ENCODE assay signal across 21 mouse cellular contexts in genomic region chr16:22497976-22498375, GRCm38 (mm10). TPM values are rescaled to one million over a fixed set of nuclear protein-coding genes. Genes with fewer than 3 reads are reported as not detected.
DNase-seq lines count a peak whose midpoint lies in the region; ATAC-seq and TF ChIP-seq lines count a peak whose summit lies in the region.
"Had no signal": no experiment of that assay in that cellular context is flagged by ENCODE, and none has a peak within 500 bp of the region (broad histone marks: within the 10 kb centered on the region; RNA-seq: fewer than 3 reads in every experiment).

No protein-coding gene starts in this region.

- no peak overlapping the region for H3K4me2 ChIP-seq in midbrain, embryonic 11.5 days
- no peak overlapping the region for H3K4me2 ChIP-seq in kidney, embryonic 15.5 days
- H3K4me2 ChIP-seq: hindbrain, embryonic 15.5 days; neural tube, embryonic 13.5 days; stomach, embryonic 15.5 days had no signal

- no peak overlapping the region for H3K4me3 ChIP-seq in midbrain, embryonic 11.5 days (ENCODE audit: low read depth, low read length)
- no peak overlapping the region for H3K4me3 ChIP-seq in midbrain, embryonic 10.5 days
- H3K4me3 ChIP-seq in kidney, embryonic 15.5 days (replicated peaks): no peak overlapping the region
- no peak overlapping the region for H3K4me3 ChIP-seq in gastrocnemius, adult 2 months
- H3K4me3 ChIP-seq: embryonic facial prominence, embryonic 10.5 days; hindbrain, embryonic 15.5 days; left cerebral cortex, adult 2 months; limb, embryonic 10.5 days; neural tube, embryonic 13.5 days; stomach, embryonic 15.5 days had no signal

- intact Hi-C loops in gastrocnemius, adult 2 months (cut with DNase I): no loop called here

- H3K36me3 ChIP-seq in midbrain, embryonic 11.5 days (ENCODE audit: control insufficient read depth, insufficient read depth, low read length): no peaks in the 10 kb centered on the region
- H3K36me3 ChIP-seq in midbrain, embryonic 10.5 days: no peaks in the 10 kb centered on the region
- H3K36me3 ChIP-seq in kidney, embryonic 15.5 days: no peaks in the 10 kb centered on the region
- H3K36me3 ChIP-seq: embryonic facial prominence, embryonic 10.5 days; G1E; hindbrain, embryonic 15.5 days; limb, embryonic 10.5 days; neural tube, embryonic 13.5 days; stomach, embryonic 15.5 days had no signal

- no peaks in the 10 kb centered on the region for H3K9me3 ChIP-seq in midbrain, embryonic 11.5 days (ENCODE audit: control insufficient read depth, low read length)
- H3K9me3 ChIP-seq in midbrain, embryonic 10.5 days (replicated peaks): no peaks in the 10 kb centered on the region
- H3K9me3 ChIP-seq in kidney, embryonic 15.5 days (replicated peaks): no peaks in the 10 kb centered on the region
- H3K9me3 ChIP-seq: embryonic facial prominence, embryonic 10.5 days; G1E; hindbrain, embryonic 15.5 days; limb, embryonic 10.5 days; neural tube, embryonic 13.5 days; stomach, embryonic 15.5 days had no signal

- H3K9ac ChIP-seq in midbrain, embryonic 11.5 days (ENCODE audit: low read length): no peak overlapping the region
- no peak overlapping the region for H3K9ac ChIP-seq in kidney, embryonic 15.5 days
- H3K9ac ChIP-seq: hindbrain, embryonic 15.5 days; liver, postnatal 0 days; neural tube, embryonic 13.5 days; stomach, embryonic 15.5 days had no signal

- H3K4me1 ChIP-seq in midbrain, embryonic 11.5 days (ENCODE audit: control insufficient read depth, insufficient read depth, low read length): no peaks in the 10 kb centered on the region
- H3K4me1 ChIP-seq in midbrain, embryonic 10.5 days: no peaks in the 10 kb centered on the region
- H3K4me1 ChIP-seq in kidney, embryonic 15.5 days: no peaks in the 10 kb centered on the region
- H3K4me1 ChIP-seq: hindbrain, embryonic 15.5 days; neural tube, embryonic 13.5 days; stomach, embryonic 15.5 days had no signal

- no peaks in the 10 kb centered on the region for H3K27me3 ChIP-seq in midbrain, embryonic 11.5 days (ENCODE audit: control insufficient read depth, insufficient read depth, low read length)
- no peaks in the 10 kb centered on the region for H3K27me3 ChIP-seq in midbrain, embryonic 10.5 days (ENCODE audit: low read depth, poor library complexity, severe bottlenecking)
- no peaks in the 10 kb centered on the region for H3K27me3 ChIP-seq in kidney, embryonic 15.5 days
- H3K27me3 ChIP-seq: hindbrain, embryonic 15.5 days; neural tube, embryonic 13.5 days; stomach, embryonic 15.5 days had no signal

- peak; percentile 54 for DNase-seq in midbrain, embryonic 11.5 days (ENCODE audit: low spot score, missing footprints)
- DNase-seq in midbrain, embryonic 10.5 days (ENCODE audit: low spot score): no peak
- peak; percentile 77 for DNase-seq in thymus, postnatal 0 days (ENCODE audit: low spot score)
- DNase-seq in gastrocnemius, adult 2 months: no peak
- DNase-seq in left cerebral cortex, adult 18-20 months (ENCODE audit: low spot score in 2 of 2): no peak
- DNase-seq: cerebellum, adult 8-10 months; heart, postnatal 4 days; kidney, adult 11 months; liver, postnatal 0 days; lung, postnatal 4 days; right cerebral cortex, adult 18-20 months had no signal

- H3K27ac ChIP-seq in midbrain, embryonic 11.5 days (ENCODE audit: low read depth, low read length): no peak overlapping the region
- H3K27ac ChIP-seq in midbrain, embryonic 10.5 days (replicated peaks): no peak overlapping the region
- no peak overlapping the region for H3K27ac ChIP-seq in kidney, embryonic 15.5 days
- H3K27ac ChIP-seq in gastrocnemius, adult 2 months: no peak overlapping the region
- H3K27ac ChIP-seq: embryonic facial prominence, embryonic 10.5 days; hindbrain, embryonic 15.5 days; kidney, postnatal 0 days; left cerebral cortex, adult 2 months; limb, embryonic 10.5 days; neural tube, embryonic 13.5 days; stomach, embryonic 15.5 days had no signal

- no peak for TF ChIP-seq CTCF in gastrocnemius, adult 2 months (IDR thresholded peaks at IDR 0.05)

- ATAC-seq in midbrain, embryonic 11.5 days (ENCODE audit: low FRiP score): no peak
- ATAC-seq in activated CD4-positive, CD25-positive, alpha-beta regulatory T cell, adult 4 months: peak; percentile 61
- ATAC-seq in kidney, embryonic 15.5 days (replicated peaks; ENCODE audit: low FRiP score): no peak
- ATAC-seq: liver, postnatal 0 days had no signal

- WGBS in midbrain, embryonic 11.5 days: 84% methylated on average over 3 of the region's 3 CpGs
- 75% methylated on average over 3 of the region's 3 CpGs for WGBS in midbrain, embryonic 10.5 days
- 59% methylated on average over 3 of the region's 3 CpGs for WGBS in kidney, embryonic 15.5 days

RNA-seq across cellular contexts. Expression of gene Etv5, which starts 58.5 kb away (rescaled TPM):
- polyA plus RNA-seq in midbrain, embryonic 11.5 days (2014; fragmentation: Nextera tagmentation; extraction: Ambion mirVana): 10.1 and 13.4 TPM in 2 replicates
- polyA plus RNA-seq in midbrain, embryonic 10.5 days (2016; fragmentation: Nextera tagmentation; extraction: Ambion mirVana): 20.6 and 24.4 TPM in 2 replicates
- polyA plus RNA-seq in activated CD4-positive, CD25-positive, alpha-beta regulatory T cell, adult 4 months (2017; shearing (Covaris generic)): 1 to 10 TPM; 1.7 to 5.6 TPM
- polyA plus RNA-seq in thymus, postnatal 0 days (2015; fragmentation: Nextera tagmentation; extraction: Ambion mirVana): 12.1 and 14.7 TPM in 2 replicates
- 59.2 and 59.8 TPM in 2 replicates for polyA plus RNA-seq in kidney, embryonic 15.5 days (2015; fragmentation: Nextera tagmentation; extraction: Ambion mirVana)
- total RNA-seq in gastrocnemius, adult 2 months (2021): 1 to 10 TPM; 7.1 to 7.5 TPM
- total RNA-seq in left cerebral cortex, adult 18-20 months (2021): 100 to 1,000 TPM in 1 of 2 experiments, 10 to 100 TPM in 1; 89.3 to 104 TPM

Comparison
In these comparisons a context has a peak if more than half of its experiments do, and no peak if none do; other contexts are left out.
1. DNase-seq: peak in midbrain, embryonic 11.5 days (single experiment) and thymus, postnatal 0 days (single experiment); none in midbrain, embryonic 10.5 days (single experiment), gastrocnemius, adult 2 months (single experiment) and left cerebral cortex, adult 18-20 months (0 of 2).